In genomic region chr7:77132615-77133420, GRCm38 (mm10) we compare ENCODE assay signal across 7 mouse cellular contexts.
DNase-seq lines count a peak whose midpoint lies in the region; ATAC-seq and TF ChIP-seq lines count a peak whose summit lies in the region.

No protein-coding gene starts in this region.

- no peak for TF ChIP-seq POLR2A in limb, embryonic 14.5 days (IDR thresholded peaks at IDR 0.05; ENCODE audit: borderline replicate concordance, extremely low read depth, insufficient read depth, insufficient read length)

- H3K36me3 ChIP-seq in limb, embryonic 14.5 days (ENCODE audit: control insufficient read depth, insufficient read depth, low read length) = no peaks in the 10 kb centered on the region
- H3K36me3 ChIP-seq in limb, embryonic 10.5 days = no peaks in the 10 kb centered on the region
- H3K36me3 ChIP-seq in midbrain, embryonic 12.5 days = no peaks in the 10 kb centered on the region

- H3K4me2 ChIP-seq in limb, embryonic 14.5 days (replicated peaks; ENCODE audit: low read depth, low read length, severe bottlenecking) = no peak overlapping the region
- H3K4me2 ChIP-seq in midbrain, embryonic 12.5 days (replicated peaks) = no peak overlapping the region

- H3K9me3 ChIP-seq in limb, embryonic 14.5 days (ENCODE audit: control insufficient read depth, low read length) = no peaks in the 10 kb centered on the region
- no peaks in the 10 kb centered on the region for H3K9me3 ChIP-seq in limb, embryonic 10.5 days (replicated peaks)
- H3K9me3 ChIP-seq in midbrain, embryonic 12.5 days = no peaks in the 10 kb centered on the region

- H3K9ac ChIP-seq in limb, embryonic 14.5 days (ENCODE audit: low read depth, low read length, severe bottlenecking) = no peak overlapping the region
- H3K9ac ChIP-seq in midbrain, embryonic 12.5 days (replicated peaks) = no peak overlapping the region

- no peak overlapping the region for H3K4me3 ChIP-seq in limb, embryonic 14.5 days (replicated peaks; ENCODE audit: low read length)
- no peak overlapping the region for H3K4me3 ChIP-seq in limb, embryonic 10.5 days
- no peak overlapping the region for H3K4me3 ChIP-seq in midbrain, embryonic 12.5 days

- H3K27me3 ChIP-seq in limb, embryonic 14.5 days (ENCODE audit: control insufficient read depth, insufficient read depth, low read length) = no peaks in the 10 kb centered on the region
- H3K27me3 ChIP-seq in limb, embryonic 10.5 days (ENCODE audit: low read depth, poor library complexity, severe bottlenecking) = no peaks in the 10 kb centered on the region
- H3K27me3 ChIP-seq in midbrain, embryonic 12.5 days = no peaks in the 10 kb centered on the region

- DNase-seq in limb, embryonic 14.5 days (ENCODE audit: low spot score) = peak; percentile 4
- DNase-seq in limb, embryonic 10.5 days (ENCODE audit: low spot score) = no peak
- DNase-seq in cerebellum, adult 11 months = peak; percentile 12
- peak; percentile 12 for DNase-seq in embryo, embryonic 11 days
- peak; percentile 28 for DNase-seq in kidney, postnatal 14 days
- DNase-seq in thymus, postnatal 25 days = peak; percentile 5

- ATAC-seq in limb, embryonic 14.5 days (ENCODE audit: low FRiP score, low read depth) = no peak
- ATAC-seq in midbrain, embryonic 12.5 days (ENCODE audit: low FRiP score, low read depth) = peak; percentile 54; the same call in 1 of the 2 replicates

- H3K27ac ChIP-seq in limb, embryonic 14.5 days (replicated peaks; ENCODE audit: low read depth, low read length) = no peak overlapping the region
- H3K27ac ChIP-seq in limb, embryonic 10.5 days = no peak overlapping the region
- no peak overlapping the region for H3K27ac ChIP-seq in midbrain, embryonic 12.5 days (replicated peaks)

- H3K4me1 ChIP-seq in limb, embryonic 14.5 days (ENCODE audit: control insufficient read depth, insufficient read depth, low read length) = no peaks in the 10 kb centered on the region
- 0 out of 2 replicates have a peak, but pooled peaks cover 2% of the 10 kb centered on the region for H3K4me1 ChIP-seq in limb, embryonic 10.5 days
- H3K4me1 ChIP-seq in midbrain, embryonic 12.5 days = peaks cover 4% of the 10 kb centered on the region; the same call in 1 of the 2 replicates

- 63% methylated on average over 15 of the region's 15 CpGs for WGBS in limb, embryonic 14.5 days
- 75% methylated on average over 15 of the region's 15 CpGs for WGBS in limb, embryonic 10.5 days
- WGBS in midbrain, embryonic 12.5 days = 60% methylated on average over 15 of the region's 15 CpGs
